26 mouse cellular contexts compared by ENCODE assay signal in genomic region chr15:27132761-27133160, GRCm38 (mm10).
"Had no signal": no experiment of that assay in that cellular context is flagged by ENCODE, and none has a peak within 500 bp of the region (broad histone marks: within the 10 kb centered on the region; RNA-seq: fewer than 3 reads in every experiment).

No protein-coding gene starts in this region.

- H3K4me3 ChIP-seq: heart, embryonic 10.5 days; heart, embryonic 12.5 days; hindbrain, embryonic 10.5 days; hindbrain, embryonic 12.5 days; intestine, embryonic 15.5 days; limb, embryonic 13.5 days; limb, embryonic 15.5 days; liver, embryonic 12.5 days had no signal

- H3K27ac ChIP-seq: heart, embryonic 10.5 days; hindbrain, embryonic 10.5 days; hindbrain, embryonic 12.5 days; hindbrain, embryonic 14.5 days; intestine, embryonic 15.5 days; limb, embryonic 13.5 days; limb, embryonic 15.5 days; liver, embryonic 12.5 days; liver, embryonic 14.5 days had no signal

- H3K9ac ChIP-seq: heart, embryonic 12.5 days; hindbrain, embryonic 12.5 days; hindbrain, embryonic 14.5 days; intestine, embryonic 15.5 days; limb, embryonic 13.5 days; limb, embryonic 15.5 days; liver, embryonic 12.5 days; liver, embryonic 14.5 days had no signal

- ATAC-seq: hindbrain, embryonic 16.5 days; inflammation-experienced regulatory T-cells, adult 6 months; intestine, embryonic 15.5 days; intestine, postnatal 0 days; liver, embryonic 12.5 days had no signal

- H3K4me1 ChIP-seq: heart, embryonic 10.5 days; heart, embryonic 12.5 days; hindbrain, embryonic 10.5 days; hindbrain, embryonic 12.5 days; intestine, embryonic 15.5 days; limb, embryonic 13.5 days; limb, embryonic 15.5 days; liver, embryonic 12.5 days had no signal

- H3K9me3 ChIP-seq: heart, embryonic 10.5 days; heart, embryonic 12.5 days; hindbrain, embryonic 10.5 days; hindbrain, embryonic 12.5 days; intestine, embryonic 15.5 days; limb, embryonic 13.5 days; limb, embryonic 15.5 days; liver, embryonic 12.5 days had no signal

- DNase-seq: gastrocnemius, postnatal 14 days; gastrocnemius, postnatal 36 days; heart, adult 18-20 months; heart, postnatal 10 days; heart, postnatal 4 days; kidney, adult 18-20 months; kidney, adult 8-10 months; kidney, postnatal 10 days; kidney, postnatal 25 days; kidney, postnatal 4 days; layer of hippocampus, adult 9-11 months; layer of hippocampus, postnatal 36 days; left cerebral cortex, postnatal 4 days had no signal

- H3K36me3 ChIP-seq: heart, embryonic 10.5 days; heart, embryonic 12.5 days; hindbrain, embryonic 10.5 days; hindbrain, embryonic 12.5 days; intestine, embryonic 15.5 days; limb, embryonic 13.5 days; limb, embryonic 15.5 days; liver, embryonic 12.5 days had no signal

- H3K27me3 ChIP-seq: heart, embryonic 12.5 days; hindbrain, embryonic 12.5 days; intestine, embryonic 15.5 days; limb, embryonic 13.5 days; limb, embryonic 15.5 days; liver, embryonic 12.5 days had no signal
